Mouse (Mus musculus): Measurements from ENCODE around the gene Dusp27. TPM values are rescaled to one million over a fixed set of nuclear protein-coding genes. Genes with fewer than 3 reads are reported as not detected.

Gene Dusp27
- polyA plus RNA-seq, 1 experiment from 2014 or later: 50.5 TPM

DNA sequence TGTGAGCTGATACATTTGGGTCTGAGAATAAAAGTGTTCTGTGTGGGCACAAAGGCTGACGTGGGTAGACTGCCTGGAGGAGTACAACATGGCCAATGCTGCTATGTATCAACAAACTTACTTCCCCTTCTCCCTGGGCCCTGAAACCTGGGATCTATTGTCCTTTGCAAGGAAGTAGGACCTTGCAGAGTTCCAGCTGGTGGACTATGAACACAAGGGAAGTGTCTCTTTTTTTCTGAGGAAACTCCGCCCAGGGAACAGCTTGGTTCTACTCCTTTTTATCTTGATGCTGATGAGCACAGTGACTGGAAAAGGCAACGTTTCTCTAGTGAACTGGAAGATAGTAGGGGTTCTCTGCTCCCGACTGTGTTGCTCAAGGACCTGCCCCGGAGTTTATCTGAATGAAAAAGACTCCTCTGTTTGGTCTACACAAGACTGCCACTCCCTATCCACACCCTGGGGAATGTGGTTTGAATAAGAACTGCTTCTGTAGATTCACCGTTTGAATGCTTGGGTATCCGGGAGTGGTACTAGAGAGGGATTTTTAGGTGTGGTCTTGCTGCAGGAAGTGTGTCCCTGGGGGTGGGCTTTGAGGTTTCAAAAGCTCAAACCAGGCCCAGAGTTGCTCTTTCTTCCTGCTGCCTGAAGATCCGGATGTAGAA, 2.7 kb downstream of the Dusp27 start:
- Histone ChIP-seq H3K27me3 (ENCODE audit: control insufficient read depth, insufficient read depth, low read length) (no peaks in the 10 kb centered on the region), H3K9me3 (replicated peaks; ENCODE audit: control insufficient read depth, low read length) (no peaks in the 10 kb centered on the region), H3K4me1 (ENCODE audit: control insufficient read depth, insufficient read depth, low read length) (peaks cover 35% of the 10 kb centered on the region), H3K36me3 (ENCODE audit: control insufficient read depth, insufficient read depth) (peaks cover 15% of the 10 kb centered on the region), H3K9ac (ENCODE audit: low read length) (no peak overlapping the region), H3K4me3 (ENCODE audit: low read length) (no peak overlapping the region), H3K27ac (ENCODE audit: low read length) (no peak overlapping the region), H3K4me2 (ENCODE audit: low read depth, low read length) (peak overlapping the region; percentile 32; the same call in 1 of the 2 replicates)
- 54% methylated on average over 8 of the region's 8 CpGs for WGBS
- ATAC-seq (replicated peaks; ENCODE audit: extremely low read depth, insufficient read depth, low FRiP score): no peak

DNA sequence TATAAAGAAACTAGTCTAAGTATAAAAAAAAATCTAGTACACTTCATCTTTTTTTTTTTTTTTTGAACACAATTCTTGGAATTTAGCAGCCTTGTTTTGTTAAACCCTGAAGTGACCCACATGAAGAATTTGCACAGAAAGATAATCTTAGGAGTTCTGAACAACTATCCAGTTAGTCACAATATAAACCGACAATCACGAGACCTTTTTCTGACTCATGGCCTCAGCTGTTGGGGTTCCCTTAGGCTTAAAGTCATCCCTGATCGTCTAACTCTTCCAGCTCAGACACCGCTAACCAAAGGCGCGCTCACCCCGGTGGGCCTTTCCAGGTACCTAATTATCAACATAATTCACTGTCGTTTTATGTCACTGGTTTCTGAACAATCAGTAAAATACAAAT, 4.0 kb downstream of the Dusp27 start:
- H3K4me3 ChIP-seq (ENCODE audit: low read length): no peak overlapping the region
- no peak overlapping the region for H3K4me2 ChIP-seq (ENCODE audit: low read depth, low read length)
- H3K27me3 ChIP-seq (ENCODE audit: control insufficient read depth, insufficient read depth, low read length): no peaks in the 10 kb centered on the region
- H3K27ac ChIP-seq (ENCODE audit: low read length): no peak overlapping the region
- H3K9me3 ChIP-seq (replicated peaks; ENCODE audit: control insufficient read depth, low read length): no peaks in the 10 kb centered on the region
- WGBS: 88% methylated on average over 8 of the region's 8 CpGs
- H3K4me1 ChIP-seq (ENCODE audit: control insufficient read depth, insufficient read depth, low read length): peaks cover 31% of the 10 kb centered on the region
- no peak for ATAC-seq (replicated peaks; ENCODE audit: extremely low read depth, insufficient read depth, low FRiP score)
- no peak overlapping the region for H3K9ac ChIP-seq (ENCODE audit: low read length)
- peaks cover 15% of the 10 kb centered on the region for H3K36me3 ChIP-seq (ENCODE audit: control insufficient read depth, insufficient read depth)

DNA sequence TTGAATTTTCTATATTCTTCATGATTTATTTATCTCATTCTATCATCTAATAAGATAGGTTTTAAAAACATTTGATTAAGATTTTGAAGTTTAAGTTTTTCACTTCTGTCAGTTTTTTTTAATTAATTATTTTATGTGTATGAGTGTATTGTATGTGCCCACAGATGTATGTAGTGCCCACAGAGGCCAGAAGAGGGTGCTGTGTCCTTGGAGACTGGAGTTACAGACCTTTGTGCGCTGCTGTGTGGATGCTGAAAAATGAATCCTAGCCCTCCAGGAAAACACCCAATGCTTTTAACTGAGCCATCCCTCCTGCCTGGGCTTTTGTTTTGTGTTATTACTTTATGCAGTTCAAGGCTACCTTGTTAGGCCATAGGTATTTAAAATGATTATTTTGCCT, 4.7 kb downstream of the Dusp27 start:
- Histone ChIP-seq H3K9ac (ENCODE audit: low read length) (no peak overlapping the region), H3K9me3 (replicated peaks; ENCODE audit: control insufficient read depth, low read length) (no peaks in the 10 kb centered on the region), H3K4me3 (ENCODE audit: low read length) (no peak overlapping the region), H3K36me3 (ENCODE audit: control insufficient read depth, insufficient read depth) (peaks cover 15% of the 10 kb centered on the region), H3K4me1 (ENCODE audit: control insufficient read depth, insufficient read depth, low read length) (peaks cover 24% of the 10 kb centered on the region), H3K27me3 (ENCODE audit: control insufficient read depth, insufficient read depth, low read length) (no peaks in the 10 kb centered on the region), H3K4me2 (ENCODE audit: low read depth, low read length) (no peak overlapping the region), H3K27ac (ENCODE audit: low read length) (no peak overlapping the region)
- 96% methylated on average over 1 of the region's 1 CpGs for WGBS
- no peak for ATAC-seq (replicated peaks; ENCODE audit: extremely low read depth, insufficient read depth, low FRiP score)

DNA sequence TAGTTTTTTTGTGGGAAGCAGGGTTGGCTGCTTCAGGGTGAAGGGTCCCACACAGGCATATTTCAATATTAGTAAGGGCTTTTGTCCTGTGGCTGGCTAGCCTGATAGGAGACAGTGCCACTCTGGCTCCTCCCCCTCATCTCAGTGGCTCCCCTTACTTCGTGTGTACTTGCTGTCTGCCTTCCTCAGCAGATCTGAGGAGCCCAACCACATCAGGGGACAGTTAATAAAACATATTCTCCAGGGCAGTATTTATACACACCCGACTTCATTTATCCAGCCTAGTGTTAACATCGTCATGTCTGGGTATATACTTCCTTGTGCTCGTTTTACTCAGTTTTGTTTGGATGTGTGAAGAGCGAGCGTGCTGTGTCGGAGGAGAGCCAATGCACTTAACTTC, 5.6 kb downstream of the Dusp27 start:
- no peak; the same call in 1 of the 2 replicates for ATAC-seq (replicated peaks; ENCODE audit: extremely low read depth, insufficient read depth, low FRiP score)
- H3K4me1 ChIP-seq (ENCODE audit: control insufficient read depth, insufficient read depth, low read length): peaks cover 19% of the 10 kb centered on the region
- 49% methylated on average over 7 of the region's 7 CpGs for WGBS

DNA sequence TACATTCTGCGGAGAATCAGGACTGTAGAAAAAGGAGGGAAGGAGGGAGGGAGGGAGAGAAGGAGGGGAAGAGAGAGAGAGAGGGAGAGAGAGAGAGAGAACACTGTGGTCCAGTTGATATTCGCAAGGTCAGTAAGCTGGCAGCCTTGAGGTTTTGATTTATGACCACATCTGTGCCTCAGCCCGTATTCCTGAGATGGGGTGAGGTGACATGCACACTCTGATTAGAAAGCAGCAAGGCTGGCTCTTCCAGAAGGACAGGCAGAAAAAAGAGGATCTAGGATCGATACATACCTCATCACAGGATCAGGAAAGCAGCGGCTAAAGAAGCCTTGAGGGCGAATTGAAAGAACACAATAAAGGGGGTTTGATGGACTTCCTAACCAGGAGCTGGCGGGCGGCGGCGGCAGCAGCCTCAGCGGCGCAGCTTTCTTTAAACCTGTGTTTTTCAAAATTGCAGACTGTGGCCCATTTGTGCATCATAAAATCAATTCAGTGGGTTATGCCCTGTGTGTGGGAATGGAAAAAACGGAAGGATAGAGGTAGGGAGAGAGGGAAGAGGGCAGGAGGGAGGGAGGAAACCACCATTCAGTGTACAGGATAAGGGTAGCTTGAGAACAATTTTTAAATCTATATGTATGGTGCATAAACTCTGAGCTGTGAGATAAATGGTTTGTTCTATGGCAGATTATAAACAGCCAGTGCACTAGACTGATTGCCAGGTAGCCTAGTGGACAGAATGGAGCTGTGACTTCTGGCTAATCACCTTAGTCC, 9.7 kb downstream of the Dusp27 start:
- ATAC-seq (replicated peaks; ENCODE audit: extremely low read depth, insufficient read depth, low FRiP score): no peak
- Histone ChIP-seq H3K9me3 (replicated peaks; ENCODE audit: control insufficient read depth, low read length) (no peaks in the 10 kb centered on the region), H3K4me2 (ENCODE audit: low read depth, low read length) (no peak overlapping the region), H3K4me1 (ENCODE audit: control insufficient read depth, insufficient read depth, low read length) (no peaks in the 10 kb centered on the region), H3K4me3 (ENCODE audit: low read length) (no peak overlapping the region), H3K27ac (ENCODE audit: low read length) (no peak overlapping the region), H3K27me3 (ENCODE audit: control insufficient read depth, insufficient read depth, low read length) (no peaks in the 10 kb centered on the region), H3K36me3 (ENCODE audit: control insufficient read depth, insufficient read depth) (peaks cover 17% of the 10 kb centered on the region), H3K9ac (ENCODE audit: low read length) (no peak overlapping the region)
- WGBS: 84% methylated on average over 13 of the region's 13 CpGs

More for the DNA sequence above, 5.6 kb downstream of the Dusp27 start:
- Histone ChIP-seq H3K27me3 (ENCODE audit: control insufficient read depth, insufficient read depth, low read length) (no peaks in the 10 kb centered on the region), H3K4me2 (ENCODE audit: low read depth, low read length) (no peak overlapping the region), H3K9me3 (replicated peaks; ENCODE audit: control insufficient read depth, low read length) (no peaks in the 10 kb centered on the region), H3K9ac (ENCODE audit: low read length) (no peak overlapping the region), H3K27ac (ENCODE audit: low read length) (no peak overlapping the region), H3K36me3 (ENCODE audit: control insufficient read depth, insufficient read depth) (peaks cover 23% of the 10 kb centered on the region), H3K4me3 (ENCODE audit: low read length) (no peak overlapping the region)

DNA sequence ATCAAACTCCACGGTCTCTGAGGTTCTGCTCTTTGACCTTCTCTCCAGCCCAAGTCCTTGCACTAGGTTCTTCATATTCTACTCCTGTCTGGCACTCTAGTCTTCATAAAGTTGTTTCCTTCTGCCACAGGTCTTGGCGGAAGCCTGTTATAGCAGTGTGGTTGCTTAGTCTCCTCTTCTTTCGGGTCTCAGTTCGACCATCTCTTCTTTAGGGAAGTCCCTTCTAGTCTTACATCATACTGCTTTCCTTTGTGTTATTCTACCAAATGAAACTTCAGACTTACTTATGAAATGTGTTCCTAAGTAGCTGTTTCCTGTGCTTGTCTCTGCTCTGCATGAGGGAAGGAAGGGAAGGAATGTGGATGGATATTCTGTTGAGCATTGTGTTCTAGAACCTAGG, 12.0 kb downstream of the Dusp27 start:
- Histone ChIP-seq H3K4me2 (ENCODE audit: low read depth, low read length) (no peak overlapping the region), H3K4me3 (ENCODE audit: low read length) (no peak overlapping the region), H3K27me3 (ENCODE audit: control insufficient read depth, insufficient read depth, low read length) (no peaks in the 10 kb centered on the region), H3K4me1 (ENCODE audit: control insufficient read depth, insufficient read depth, low read length) (no peaks in the 10 kb centered on the region), H3K36me3 (ENCODE audit: control insufficient read depth, insufficient read depth) (peaks cover 17% of the 10 kb centered on the region), H3K9me3 (replicated peaks; ENCODE audit: control insufficient read depth, low read length) (no peaks in the 10 kb centered on the region), H3K9ac (ENCODE audit: low read length) (no peak overlapping the region), H3K27ac (ENCODE audit: low read length) (no peak overlapping the region)
- 84% methylated on average over 4 of the region's 4 CpGs for WGBS
- no peak for ATAC-seq (replicated peaks; ENCODE audit: extremely low read depth, insufficient read depth, low FRiP score)

DNA sequence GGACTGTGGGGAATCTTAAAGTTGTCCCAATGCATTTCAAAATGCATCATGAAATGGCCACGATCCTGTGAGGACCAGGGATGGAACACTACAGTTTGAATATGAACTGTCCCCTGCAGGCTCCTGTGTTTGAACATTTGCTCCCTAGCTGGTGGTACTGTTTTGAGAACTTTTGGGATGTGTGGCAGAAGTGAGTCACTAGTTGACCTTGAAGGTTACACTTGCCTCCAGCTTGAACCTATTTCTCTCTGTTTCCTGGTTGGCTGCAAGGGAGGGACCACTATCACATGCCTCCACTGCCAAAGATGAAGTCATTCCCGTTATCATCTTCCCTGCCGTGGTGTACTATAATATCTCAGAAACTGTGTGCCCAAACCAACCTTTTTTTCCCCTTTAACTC, 12.7 kb downstream of the Dusp27 start:
- Histone ChIP-seq H3K9ac (ENCODE audit: low read length) (no peak overlapping the region), H3K4me1 (ENCODE audit: control insufficient read depth, insufficient read depth, low read length) (no peaks in the 10 kb centered on the region), H3K36me3 (ENCODE audit: control insufficient read depth, insufficient read depth) (peaks cover 17% of the 10 kb centered on the region), H3K27me3 (ENCODE audit: control insufficient read depth, insufficient read depth, low read length) (no peaks in the 10 kb centered on the region), H3K9me3 (replicated peaks; ENCODE audit: control insufficient read depth, low read length) (no peaks in the 10 kb centered on the region), H3K27ac (ENCODE audit: low read length) (no peak overlapping the region), H3K4me2 (ENCODE audit: low read depth, low read length) (no peak overlapping the region), H3K4me3 (ENCODE audit: low read length) (no peak overlapping the region)
- 43% methylated on average over 3 of the region's 3 CpGs for WGBS
- no peak for ATAC-seq (replicated peaks; ENCODE audit: extremely low read depth, insufficient read depth, low FRiP score)

DNA sequence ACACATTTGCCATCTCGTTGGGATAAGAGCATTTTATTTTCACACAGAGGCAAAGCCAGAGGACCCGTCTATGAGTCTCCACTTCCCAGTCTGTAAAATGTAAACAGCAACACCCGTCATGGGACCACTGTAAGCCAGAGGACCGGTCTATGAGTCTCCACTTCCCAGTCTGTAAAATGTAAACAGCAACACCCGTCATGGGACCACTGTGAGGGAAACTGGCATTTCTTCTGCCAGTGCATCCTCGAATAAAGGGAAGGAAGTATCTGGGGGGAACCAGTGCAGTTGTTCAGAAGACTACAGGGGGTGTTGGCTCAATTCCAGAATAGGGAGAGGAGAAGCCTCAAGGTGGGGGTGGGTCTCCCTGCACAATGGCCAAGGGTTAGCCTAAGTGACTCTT, 22.3 kb downstream of the Dusp27 start:
- no peak overlapping the region for H3K4me3 ChIP-seq (ENCODE audit: low read length)
- H3K27ac ChIP-seq (ENCODE audit: low read length): no peak overlapping the region
- no peak for ATAC-seq (replicated peaks; ENCODE audit: extremely low read depth, insufficient read depth, low FRiP score)
- H3K27me3 ChIP-seq (ENCODE audit: control insufficient read depth, insufficient read depth, low read length): no peaks in the 10 kb centered on the region
- H3K4me2 ChIP-seq (ENCODE audit: low read depth, low read length): no peak overlapping the region
- H3K36me3 ChIP-seq (ENCODE audit: control insufficient read depth, insufficient read depth): peaks cover 25% of the 10 kb centered on the region
- H3K9ac ChIP-seq (ENCODE audit: low read length): no peak overlapping the region
- H3K4me1 ChIP-seq (ENCODE audit: control insufficient read depth, insufficient read depth, low read length): no peaks in the 10 kb centered on the region
- WGBS: 61% methylated on average over 6 of the region's 6 CpGs
- H3K9me3 ChIP-seq (replicated peaks; ENCODE audit: control insufficient read depth, low read length): no peaks in the 10 kb centered on the region

DNA sequence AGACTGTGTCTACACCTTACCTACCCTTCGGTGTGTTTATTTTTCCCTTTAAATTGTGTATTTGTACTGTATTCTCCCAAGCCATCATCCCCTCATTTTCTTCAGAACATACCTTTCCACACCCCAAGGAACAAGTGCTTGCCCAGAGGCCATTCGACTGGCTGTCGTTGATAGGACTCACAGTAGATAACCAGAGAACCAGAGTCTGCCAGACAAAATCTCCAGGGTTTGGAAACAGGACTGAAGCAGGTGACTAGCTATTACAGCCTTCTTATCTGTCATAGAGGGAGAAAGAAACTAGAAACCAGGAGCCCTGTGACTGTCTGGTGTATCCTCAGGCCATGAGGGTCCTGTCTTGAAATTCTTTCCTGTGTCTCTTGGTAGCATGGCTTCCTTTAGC, 22.9 kb downstream of the Dusp27 start:
- Histone ChIP-seq H3K4me2 (ENCODE audit: low read depth, low read length) (no peak overlapping the region), H3K36me3 (ENCODE audit: control insufficient read depth, insufficient read depth) (peaks cover 30% of the 10 kb centered on the region), H3K4me3 (ENCODE audit: low read length) (no peak overlapping the region), H3K27me3 (ENCODE audit: control insufficient read depth, insufficient read depth, low read length) (no peaks in the 10 kb centered on the region), H3K9ac (ENCODE audit: low read length) (no peak overlapping the region), H3K9me3 (replicated peaks; ENCODE audit: control insufficient read depth, low read length) (no peaks in the 10 kb centered on the region), H3K27ac (ENCODE audit: low read length) (no peak overlapping the region), H3K4me1 (ENCODE audit: control insufficient read depth, insufficient read depth, low read length) (no peaks in the 10 kb centered on the region)
- no peak for ATAC-seq (replicated peaks; ENCODE audit: extremely low read depth, insufficient read depth, low FRiP score)
- WGBS: 51% methylated on average over 3 of the region's 3 CpGs
